Mouse (Mus musculus) neural tube, embryonic 13.5 days (tissue): Measurements from ENCODE around the gene Ubiad1. TPM values are rescaled to one million over a fixed set of nuclear protein-coding genes. Genes with fewer than 3 reads are reported as not detected.

Experiments used
- ATAC-seq: fragments of 200-750 bp; cut with Nextera tagmentation; 2 replicates; pipeline ENCODE4 v1.8.0; 2017; ENCODE audit warnings: low read depth, mild to moderate bottlenecking, moderate TSS enrichment, moderate library complexity
- H3K27ac ChIP-seq: fragments of 300-500 bp; sonication (generic); replicated peaks from 2 replicates; pipeline ENCODE4 v1.5.1; 2015; ENCODE audit warnings: moderate library complexity, mild to moderate bottlenecking, inconsistent platforms
- H3K27me3 ChIP-seq: fragments of 300-500 bp; sonication (generic); 2 replicates; pipeline ENCODE4 v1.6.1; 2015; ENCODE audit warnings: mild to moderate bottlenecking, inconsistent platforms
- H3K36me3 ChIP-seq: fragments of 300-500 bp; sonication (generic); 2 replicates; pipeline ENCODE4 v1.6.1; 2015; ENCODE audit warnings: mild to moderate bottlenecking, inconsistent platforms
- H3K4me1 ChIP-seq: fragments of 300-500 bp; sonication (generic); replicated peaks from 2 replicates; pipeline ENCODE4 v1.6.1; 2015; ENCODE audit warnings: inconsistent platforms
- H3K4me2 ChIP-seq: fragments of 300-500 bp; sonication (generic); 2 replicates; pipeline ENCODE4 v1.6.1; 2015; ENCODE audit warnings: inconsistent platforms, mild to moderate bottlenecking, moderate library complexity
- H3K4me3 ChIP-seq: fragments of 300-500 bp; sonication (generic); 2 replicates; pipeline ENCODE4 v1.5.1; 2015; ENCODE audit warnings: mild to moderate bottlenecking, inconsistent platforms
- H3K9ac ChIP-seq: fragments of 300-500 bp; sonication (generic); 2 replicates; pipeline ENCODE4 v1.6.1; 2015; ENCODE audit warnings: moderate library complexity, mild to moderate bottlenecking, inconsistent platforms
- H3K9me3 ChIP-seq: fragments of 300-500 bp; sonication (generic); 2 replicates; pipeline ENCODE4 v1.6.1; 2016; ENCODE audit warnings: inconsistent platforms
- WGBS: fragments of 180-500 bp; shearing (Covaris S2); methylation state at CpG from one replicate; pipeline ENCODE4 v1.1.7; 2015; 5-methylcytosine and 5-hydroxymethylcytosine counted together
- polyA plus RNA-seq: library from polyadenylated mRNA; unstranded; fragments of >200 nt; fragmentation: Nextera tagmentation; extraction: Ambion mirVana; gene quantifications from 2 replicates; pipeline ENCODE4 v1.2.1, GENCODE M21; 2015

Gene Ubiad1
- polyA plus RNA-seq, 1 experiment from 2014 or later, result 15.0 TPM

GRCm38 (mm10) chr4:148428544-148428943 is 16.0 kb downstream of the Ubiad1 start:
- Histone ChIP-seq H3K9me3 (no peaks in the 10 kb centered on the region), H3K27ac (no peak overlapping the region), H3K4me1 (peaks cover 40% of the 10 kb centered on the region), H3K27me3 (no peaks in the 10 kb centered on the region), H3K36me3 (no peaks in the 10 kb centered on the region), H3K4me3 (no peak overlapping the region), H3K4me2 (no peak overlapping the region), H3K9ac (no peak overlapping the region)
- no peak for ATAC-seq
- 88% methylated on average over 5 of the region's 5 CpGs for WGBS

- 48% methylated on average over 10 of the region's 10 CpGs for WGBS
- no peak overlapping the region for H3K27ac ChIP-seq
- no peak overlapping the region for H3K4me2 ChIP-seq
- H3K36me3 ChIP-seq, result no peaks in the 10 kb centered on the region
- H3K9me3 ChIP-seq, result no peaks in the 10 kb centered on the region
- H3K4me1 ChIP-seq, result peaks cover 26% of the 10 kb centered on the region
- ATAC-seq, result peak; percentile 20; the same call in 1 of the 2 replicates
- H3K4me3 ChIP-seq, result no peak overlapping the region
- H3K9ac ChIP-seq, result peak overlapping the region; percentile 13; the same call in 1 of the 2 replicates
- H3K27me3 ChIP-seq, result no peaks in the 10 kb centered on the region
These were observed 17.4 kb downstream of the Ubiad1 start for GRCm38 (mm10) chr4:148426950-148427850.

- no peak for ATAC-seq
- WGBS, result 25% methylated on average over 6 of the region's 6 CpGs
- peak overlapping the region; percentile 61 for H3K27ac ChIP-seq
- H3K4me3 ChIP-seq, result no peak overlapping the region
- H3K9ac ChIP-seq, result peak overlapping the region; percentile 54
- H3K27me3 ChIP-seq, result peaks cover 7% of the 10 kb centered on the region
- peaks cover 36% of the 10 kb centered on the region for H3K4me1 ChIP-seq
- no peaks in the 10 kb centered on the region for H3K9me3 ChIP-seq
- H3K4me2 ChIP-seq, result no peak overlapping the region
- no peaks in the 10 kb centered on the region for H3K36me3 ChIP-seq
These were observed 27.0 kb downstream of the Ubiad1 start for GRCm38 (mm10) chr4:148417559-148417958.

GRCm38 (mm10) chr4:148417074-148417526 is 27.5 kb downstream of the Ubiad1 start:
- Histone ChIP-seq H3K4me3 (no peak overlapping the region), H3K9ac (peak overlapping the region; percentile 54), H3K9me3 (no peaks in the 10 kb centered on the region), H3K4me1 (peaks cover 36% of the 10 kb centered on the region), H3K27ac (peak overlapping the region; percentile 61), H3K36me3 (no peaks in the 10 kb centered on the region), H3K27me3 (peaks cover 7% of the 10 kb centered on the region), H3K4me2 (no peak overlapping the region)
- WGBS, result 50% methylated on average over 11 of the region's 11 CpGs
- no peak for ATAC-seq

- H3K27ac ChIP-seq, result no peak overlapping the region
- H3K9ac ChIP-seq, result peak overlapping the region; percentile 38
- H3K4me3 ChIP-seq, result no peak overlapping the region
- WGBS, result 8% methylated on average over 16 of the region's 16 CpGs
- ATAC-seq, result no peak
- peaks cover 36% of the 10 kb centered on the region for H3K4me1 ChIP-seq
- H3K27me3 ChIP-seq, result peaks cover 7% of the 10 kb centered on the region
- H3K4me2 ChIP-seq, result peak overlapping the region; percentile 30; the same call in 1 of the 2 replicates
- no peaks in the 10 kb centered on the region for H3K36me3 ChIP-seq
- H3K9me3 ChIP-seq, result no peaks in the 10 kb centered on the region
These were observed 29.0 kb downstream of the Ubiad1 start for GRCm38 (mm10) chr4:148415575-148415974.

- WGBS, result 63% methylated on average over 10 of the region's 10 CpGs
- no peak overlapping the region for H3K27ac ChIP-seq
- ATAC-seq, result no peak
- peaks cover 41% of the 10 kb centered on the region for H3K4me1 ChIP-seq
- no peaks in the 10 kb centered on the region for H3K36me3 ChIP-seq
- H3K4me3 ChIP-seq, result no peak overlapping the region
- H3K9ac ChIP-seq, result no peak overlapping the region
- H3K4me2 ChIP-seq, result no peak overlapping the region
- H3K9me3 ChIP-seq, result no peaks in the 10 kb centered on the region
- H3K27me3 ChIP-seq, result peaks cover 13% of the 10 kb centered on the region
These were observed 36.2 kb downstream of the Ubiad1 start for GRCm38 (mm10) chr4:148408256-148408975.

GRCm38 (mm10) chr4:148405255-148405788 is 39.2 kb downstream of the Ubiad1 start:
- WGBS, result 12% methylated on average over 13 of the region's 13 CpGs
- Histone ChIP-seq H3K9me3 (no peaks in the 10 kb centered on the region), H3K27me3 (peaks cover 14% of the 10 kb centered on the region), H3K4me2 (peak overlapping the region; percentile 26), H3K9ac (no peak overlapping the region; the same call in 1 of the 2 replicates), H3K4me3 (no peak overlapping the region), H3K36me3 (no peaks in the 10 kb centered on the region), H3K4me1 (peaks cover 58% of the 10 kb centered on the region), H3K27ac (peak overlapping the region; percentile 53)
- ATAC-seq, result no peak

GRCm38 (mm10) chr4:148404748-148405147 is 39.8 kb downstream of the Ubiad1 start:
- 5% methylated on average over 11 of the region's 11 CpGs for WGBS
- Histone ChIP-seq H3K4me2 (peak overlapping the region; percentile 26), H3K27ac (peak overlapping the region; percentile 53), H3K4me1 (peaks cover 64% of the 10 kb centered on the region), H3K36me3 (no peaks in the 10 kb centered on the region), H3K9me3 (no peaks in the 10 kb centered on the region), H3K27me3 (peaks cover 14% of the 10 kb centered on the region), H3K4me3 (no peak overlapping the region), H3K9ac (peak overlapping the region; percentile 22; the same call in 1 of the 2 replicates)
- ATAC-seq, result no peak

- 3% methylated on average over 12 of the region's 12 CpGs for WGBS
- H3K4me2 ChIP-seq, result peak overlapping the region; percentile 16; the same call in 1 of the 2 replicates
- H3K9ac ChIP-seq, result 0 out of 2 replicates have a peak overlapping the region, but pooled peaks have one; percentile 31
- ATAC-seq, result no peak
- H3K4me3 ChIP-seq, result no peak overlapping the region
- H3K4me1 ChIP-seq, result peaks cover 74% of the 10 kb centered on the region
- peak overlapping the region; percentile 52 for H3K27ac ChIP-seq
- no peaks in the 10 kb centered on the region for H3K36me3 ChIP-seq
- H3K27me3 ChIP-seq, result peaks cover 14% of the 10 kb centered on the region
- no peaks in the 10 kb centered on the region for H3K9me3 ChIP-seq
These were observed 41.2 kb downstream of the Ubiad1 start for GRCm38 (mm10) chr4:148403402-148403801.

GRCm38 (mm10) chr4:148399437-148400094 is 45.0 kb downstream of the Ubiad1 start:
- Histone ChIP-seq H3K4me3 (no peak overlapping the region), H3K9ac (no peak overlapping the region), H3K27ac (peak overlapping the region; percentile 91), H3K9me3 (no peaks in the 10 kb centered on the region), H3K36me3 (no peaks in the 10 kb centered on the region), H3K4me1 (peaks cover 78% of the 10 kb centered on the region), H3K4me2 (no peak overlapping the region), H3K27me3 (peaks cover 4% of the 10 kb centered on the region)
- WGBS, result 12% methylated on average over 9 of the region's 9 CpGs
- ATAC-seq, result peak; percentile 43

- Histone ChIP-seq H3K27me3 (no peaks in the 10 kb centered on the region), H3K4me1 (peaks cover 78% of the 10 kb centered on the region), H3K9me3 (no peaks in the 10 kb centered on the region), H3K4me2 (no peak overlapping the region), H3K4me3 (no peak overlapping the region), H3K9ac (0 out of 2 replicates have a peak overlapping the region, but pooled peaks have one; percentile 31), H3K27ac (peak overlapping the region; percentile 91), H3K36me3 (no peaks in the 10 kb centered on the region)
- 22% methylated on average over 18 of the region's 18 CpGs for WGBS
- ATAC-seq, result peak; percentile 48
These were observed 46.9 kb downstream of the Ubiad1 start for GRCm38 (mm10) chr4:148397531-148398287.
